Mouse (Mus musculus): ENCODE measurements at regions not wholly inside any gene's neighbourhood (a gene's known extent, or its start where the extent isn't known, plus 50 kb on each side); places are given as distances from the start of the nearest gene placed in this dataset.

DNA sequence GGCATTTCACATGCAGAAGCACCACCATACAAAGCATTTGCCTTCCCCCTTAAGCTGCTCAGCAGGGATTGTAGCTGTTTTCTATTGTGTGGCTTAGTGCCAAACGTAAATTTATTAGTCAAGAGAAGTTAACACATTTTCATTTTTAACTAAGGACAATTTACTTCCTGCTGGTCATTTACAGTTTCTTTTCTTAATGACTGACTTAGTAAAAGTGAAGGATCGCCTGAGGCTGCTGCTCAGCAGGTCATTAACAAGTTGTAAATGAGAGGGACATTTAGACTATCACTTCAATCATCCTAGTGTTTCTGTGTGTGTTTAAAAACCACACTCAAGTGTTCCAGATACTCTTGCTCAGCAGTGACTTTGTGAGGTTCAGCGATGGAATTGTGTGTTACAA lies 1005.5 kb downstream of the Dnajb9 start:
- no peaks in the 10 kb centered on the region for H3K36me3 ChIP-seq (ENCODE audit: control insufficient read depth, insufficient read depth, low read length, poor library complexity, severe bottlenecking)
- H3K9ac ChIP-seq (ENCODE audit: insufficient read depth, low read depth, low read length, poor library complexity, severe bottlenecking), result no peak overlapping the region
- no peaks in the 10 kb centered on the region for H3K9me3 ChIP-seq (ENCODE audit: control insufficient read depth, insufficient read depth, low read depth, low read length)
- in situ Hi-C loops (cut with MboI; ENCODE audit: low sequenced_read_pairs in 2 of 2, unreplicated experiment in 2 of 2), result no loop called here
- no peak overlapping the region for H3K27ac ChIP-seq (ENCODE audit: insufficient read depth, low read depth, low read length, poor library complexity, severe bottlenecking)
- TF ChIP-seq ZNF384 (IDR thresholded peaks at IDR 0.05; ENCODE audit: low read depth, low read length) (no peak), HCFC1 (IDR thresholded peaks at IDR 0.05; ENCODE audit: borderline replicate concordance, insufficient read depth, low read length) (no peak), ZC3H11A (IDR thresholded peaks at IDR 0.05; ENCODE audit: borderline replicate concordance, low read depth, low read length) (no peak), MAFK (IDR thresholded peaks at IDR 0.05; ENCODE audit: insufficient read depth, low read depth, low read length) (no peak), CHD2 (IDR thresholded peaks at IDR 0.05; ENCODE audit: low read depth, low read length) (no peak)
- DNase-seq (ENCODE audit: low read depth, low spot score), result no peak
- no peak overlapping the region for H3K4me3 ChIP-seq (ENCODE audit: insufficient read depth in 1 of 2, low read depth in 1 of 2, low read length in 2 of 2, poor library complexity in 1 of 2, severe bottlenecking in 1 of 2)
- H3K4me1 ChIP-seq (ENCODE audit: control insufficient read depth in 2 of 2, insufficient read depth in 2 of 2, low read length in 2 of 2, poor library complexity in 1 of 2), result no peaks in the 10 kb centered on the region

Measured in ES-E14 (cell line).